ENCODE assay signal across 24 mouse cellular contexts in genomic region chr9:80697171-80697570, GRCm38 (mm10).
A peak's percentile ranks its signal among the peaks of the same experiment; 100 is the strongest.
DNase-seq lines count a peak whose midpoint lies in the region; ATAC-seq and TF ChIP-seq lines count a peak whose summit lies in the region.
"Had no signal": no experiment of that assay in that cellular context is flagged by ENCODE, and none has a peak within 500 bp of the region (broad histone marks: within the 10 kb centered on the region; RNA-seq: fewer than 3 reads in every experiment).

No protein-coding gene starts in this region.

- 61% methylated on average over 2 of the region's 2 CpGs for WGBS in embryonic facial prominence, embryonic 14.5 days
- WGBS in embryonic facial prominence, embryonic 10.5 days: 88% methylated on average over 2 of the region's 2 CpGs
- WGBS in lung, embryonic 14.5 days: 50% methylated on average over 2 of the region's 2 CpGs
- WGBS in midbrain, embryonic 14.5 days: 92% methylated on average over 2 of the region's 2 CpGs
- WGBS in midbrain, embryonic 16.5 days: 79% methylated on average over 2 of the region's 2 CpGs

- H3K36me3 ChIP-seq in embryonic facial prominence, embryonic 14.5 days (ENCODE audit: control insufficient read depth, insufficient read depth, low read length): no peaks in the 10 kb centered on the region
- no peaks in the 10 kb centered on the region for H3K36me3 ChIP-seq in embryonic facial prominence, embryonic 10.5 days (replicated peaks)
- H3K36me3 ChIP-seq in lung, embryonic 14.5 days (ENCODE audit: insufficient read depth): no peaks in the 10 kb centered on the region
- no peaks in the 10 kb centered on the region for H3K36me3 ChIP-seq in midbrain, embryonic 14.5 days (ENCODE audit: control insufficient read depth, insufficient read depth, low read length)
- H3K36me3 ChIP-seq in midbrain, embryonic 16.5 days (ENCODE audit: control insufficient read depth, insufficient read depth, low read length): no peaks in the 10 kb centered on the region
- H3K36me3 ChIP-seq: embryonic facial prominence, embryonic 12.5 days; forebrain, embryonic 12.5 days; G1E; heart, embryonic 10.5 days; hindbrain, embryonic 12.5 days had no signal

- H3K4me1 ChIP-seq in embryonic facial prominence, embryonic 14.5 days (ENCODE audit: control insufficient read depth, insufficient read depth, low read length): no peaks in the 10 kb centered on the region
- no peaks in the 10 kb centered on the region for H3K4me1 ChIP-seq in embryonic facial prominence, embryonic 10.5 days
- no peaks in the 10 kb centered on the region for H3K4me1 ChIP-seq in lung, embryonic 14.5 days (ENCODE audit: insufficient read depth)
- H3K4me1 ChIP-seq in midbrain, embryonic 14.5 days (ENCODE audit: control insufficient read depth, insufficient read depth, low read length): no peaks in the 10 kb centered on the region
- no peaks in the 10 kb centered on the region for H3K4me1 ChIP-seq in midbrain, embryonic 16.5 days (ENCODE audit: control insufficient read depth, insufficient read depth, low read length)
- H3K4me1 ChIP-seq: embryonic facial prominence, embryonic 12.5 days; forebrain, embryonic 12.5 days; heart, embryonic 10.5 days; hindbrain, embryonic 12.5 days had no signal

- no peak for TF ChIP-seq CTCF in lung, embryonic 14.5 days (IDR thresholded peaks at IDR 0.05; ENCODE audit: low read depth)

- H3K27me3 ChIP-seq in embryonic facial prominence, embryonic 14.5 days (replicated peaks; ENCODE audit: control insufficient read depth, insufficient read depth, low read length): no peaks in the 10 kb centered on the region
- H3K27me3 ChIP-seq in embryonic facial prominence, embryonic 10.5 days (replicated peaks; ENCODE audit: low read depth, poor library complexity, severe bottlenecking): no peaks in the 10 kb centered on the region
- H3K27me3 ChIP-seq in lung, embryonic 14.5 days (ENCODE audit: insufficient read depth, low read length): no peaks in the 10 kb centered on the region
- no peaks in the 10 kb centered on the region for H3K27me3 ChIP-seq in midbrain, embryonic 14.5 days (ENCODE audit: control insufficient read depth, insufficient read depth, low read length)
- no peaks in the 10 kb centered on the region for H3K27me3 ChIP-seq in midbrain, embryonic 16.5 days (ENCODE audit: control insufficient read depth, insufficient read depth, low read depth, low read length)
- H3K27me3 ChIP-seq: embryonic facial prominence, embryonic 12.5 days; forebrain, embryonic 12.5 days; hindbrain, embryonic 12.5 days had no signal

- no peak overlapping the region for H3K4me2 ChIP-seq in embryonic facial prominence, embryonic 14.5 days (ENCODE audit: low read depth, low read length)
- H3K4me2 ChIP-seq in lung, embryonic 14.5 days: no peak overlapping the region
- no peak overlapping the region for H3K4me2 ChIP-seq in midbrain, embryonic 14.5 days (ENCODE audit: low read length)
- H3K4me2 ChIP-seq in midbrain, embryonic 16.5 days (ENCODE audit: low read length): no peak overlapping the region
- H3K4me2 ChIP-seq: embryonic facial prominence, embryonic 12.5 days; forebrain, embryonic 12.5 days; hindbrain, embryonic 12.5 days had no signal

- H3K9ac ChIP-seq in embryonic facial prominence, embryonic 14.5 days (ENCODE audit: low read depth, low read length): no peak overlapping the region
- no peak overlapping the region for H3K9ac ChIP-seq in lung, embryonic 14.5 days
- H3K9ac ChIP-seq in midbrain, embryonic 14.5 days (replicated peaks; ENCODE audit: low read length): no peak overlapping the region
- H3K9ac ChIP-seq in midbrain, embryonic 16.5 days (ENCODE audit: low read depth, low read length): no peak overlapping the region
- H3K9ac ChIP-seq: embryonic facial prominence, embryonic 12.5 days; forebrain, embryonic 12.5 days; hindbrain, embryonic 12.5 days had no signal

- no peak overlapping the region for H3K27ac ChIP-seq in embryonic facial prominence, embryonic 14.5 days (replicated peaks; ENCODE audit: low read depth, low read length)
- no peak overlapping the region for H3K27ac ChIP-seq in embryonic facial prominence, embryonic 10.5 days (replicated peaks)
- no peak overlapping the region for H3K27ac ChIP-seq in lung, embryonic 14.5 days (ENCODE audit: low read depth)
- H3K27ac ChIP-seq in midbrain, embryonic 14.5 days (replicated peaks; ENCODE audit: low read depth, low read length): no peak overlapping the region
- no peak overlapping the region for H3K27ac ChIP-seq in midbrain, embryonic 16.5 days (ENCODE audit: low read length)
- H3K27ac ChIP-seq: embryonic facial prominence, embryonic 12.5 days; forebrain, embryonic 12.5 days; heart, embryonic 10.5 days; hindbrain, embryonic 12.5 days had no signal

- no peaks in the 10 kb centered on the region for H3K9me3 ChIP-seq in embryonic facial prominence, embryonic 14.5 days (ENCODE audit: control insufficient read depth, low read length)
- H3K9me3 ChIP-seq in embryonic facial prominence, embryonic 10.5 days: no peaks in the 10 kb centered on the region
- H3K9me3 ChIP-seq in lung, embryonic 14.5 days (ENCODE audit: low read depth, low read length): no peaks in the 10 kb centered on the region
- no peaks in the 10 kb centered on the region for H3K9me3 ChIP-seq in midbrain, embryonic 14.5 days (ENCODE audit: control insufficient read depth, low read length)
- H3K9me3 ChIP-seq in midbrain, embryonic 16.5 days (replicated peaks; ENCODE audit: control insufficient read depth, low read length, poor library complexity, severe bottlenecking): no peaks in the 10 kb centered on the region
- H3K9me3 ChIP-seq: embryonic facial prominence, embryonic 12.5 days; forebrain, embryonic 12.5 days; G1E; heart, embryonic 10.5 days; hindbrain, embryonic 12.5 days had no signal

- ATAC-seq in embryonic facial prominence, embryonic 14.5 days (ENCODE audit: low read depth): no peak
- no peak for ATAC-seq in lung, embryonic 14.5 days (ENCODE audit: insufficient read depth)
- ATAC-seq in midbrain, embryonic 14.5 days (ENCODE audit: low FRiP score, low TSS enrichment): no peak
- ATAC-seq in midbrain, embryonic 16.5 days: no peak
- ATAC-seq: CD4-positive, CD25-positive, alpha-beta regulatory T cell, adult 4 months; forebrain, embryonic 16.5 days had no signal

- no peak overlapping the region for H3K4me3 ChIP-seq in embryonic facial prominence, embryonic 14.5 days (ENCODE audit: low read depth, low read length)
- H3K4me3 ChIP-seq in embryonic facial prominence, embryonic 10.5 days: no peak overlapping the region
- no peak overlapping the region for H3K4me3 ChIP-seq in lung, embryonic 14.5 days (ENCODE audit: low read depth, low read length)
- no peak overlapping the region for H3K4me3 ChIP-seq in midbrain, embryonic 14.5 days (replicated peaks; ENCODE audit: low read depth, low read length)
- no peak overlapping the region for H3K4me3 ChIP-seq in midbrain, embryonic 16.5 days (ENCODE audit: low read depth, low read length)
- H3K4me3 ChIP-seq: embryonic facial prominence, embryonic 12.5 days; forebrain, embryonic 12.5 days; heart, embryonic 10.5 days; hindbrain, embryonic 12.5 days had no signal

- peak; percentile 45 for DNase-seq in embryonic facial prominence, embryonic 14.5 days (ENCODE audit: low spot score)
- DNase-seq in embryonic facial prominence, embryonic 10.5 days (ENCODE audit: low spot score): no peak
- DNase-seq in lung, embryonic 14.5 days: peak; percentile 57
- no peak for DNase-seq in lung, postnatal 25 days (ENCODE audit: low spot score)
- peak; percentile 7 for DNase-seq in midbrain, embryonic 14.5 days
- no peak for DNase-seq in spleen, adult 12 weeks (ENCODE audit: low spot score)
- DNase-seq: adrenal gland, postnatal 10 days; B cell, adult 2 months; cerebellum, adult 11 months; cerebellum, adult 8-10 months; cerebellum, postnatal 14 days; embryo, embryonic 11 days; gastrocnemius, postnatal 10 days; heart, adult 18-20 months; heart, postnatal 10 days; heart, postnatal 4 days had no signal

Comparison
In these comparisons a context has a peak if more than half of its experiments do, and no peak if none do; other contexts are left out.
1. DNase-seq: peak in embryonic facial prominence, embryonic 14.5 days (single experiment), lung, embryonic 14.5 days (single experiment) and midbrain, embryonic 14.5 days (single experiment); none in embryonic facial prominence, embryonic 10.5 days (single experiment), lung, postnatal 25 days (single experiment) and spleen, adult 12 weeks (single experiment).